Mouse (Mus musculus) hindbrain, embryonic 12.5 days (tissue): ENCODE results near the gene Atg9b. TPM values are rescaled to one million over a fixed set of nuclear protein-coding genes. Genes with fewer than 3 reads are reported as not detected.
A peak's percentile ranks its signal among the peaks of the same experiment; 100 is the strongest.

Experiments used
- ATAC-seq: fragments of 200-750 bp; cut with Nextera tagmentation; 2 replicates; pipeline ENCODE4 v1.8.0; 2017; ENCODE audit warnings: moderate TSS enrichment; ENCODE audit not compliant: low FRiP score
- H3K27ac ChIP-seq: fragments of 300-500 bp; sonication (generic); 2 replicates; pipeline ENCODE4 v1.5.1; 2016; ENCODE audit warnings: mild to moderate bottlenecking
- H3K27me3 ChIP-seq: fragments of 300-500 bp; sonication (generic); 2 replicates; pipeline ENCODE4 v1.6.1; 2016; ENCODE audit warnings: mild to moderate bottlenecking
- H3K36me3 ChIP-seq: fragments of 300-500 bp; sonication (generic); 2 replicates; pipeline ENCODE4 v1.6.1; 2016; ENCODE audit warnings: mild to moderate bottlenecking
- H3K4me1 ChIP-seq: fragments of 300-500 bp; sonication (generic); 2 replicates; pipeline ENCODE4 v1.6.1; 2016
- H3K4me2 ChIP-seq: fragments of 300-500 bp; sonication (generic); replicated peaks from 2 replicates; pipeline ENCODE4 v1.6.1; 2016; ENCODE audit warnings: mild to moderate bottlenecking
- H3K4me3 ChIP-seq: fragments of 300-500 bp; sonication (generic); 2 replicates; pipeline ENCODE4 v1.5.1; 2016; ENCODE audit warnings: mild to moderate bottlenecking
- H3K9ac ChIP-seq: fragments of 300-500 bp; sonication (generic); 2 replicates; pipeline ENCODE4 v1.6.1; 2016; ENCODE audit warnings: mild to moderate bottlenecking, moderate library complexity
- H3K9me3 ChIP-seq: fragments of 300-500 bp; sonication (generic); replicated peaks from 2 replicates; pipeline ENCODE4 v1.6.1; 2016; ENCODE audit warnings: mild to moderate bottlenecking
- WGBS: fragments of 180-500 bp; shearing (Covaris S2); methylation state at CpG from one replicate; pipeline ENCODE4 v1.1.7; 2016; 5-methylcytosine and 5-hydroxymethylcytosine counted together
- polyA plus RNA-seq: library from polyadenylated mRNA; unstranded; fragments of >200 nt; fragmentation: Nextera tagmentation; extraction: Ambion mirVana; gene quantifications from 2 replicates; pipeline ENCODE4 v1.2.1, GENCODE M21; 2016

Gene Atg9b
- polyA plus RNA-seq, 1 experiment from 2014 or later = 0.46 TPM

GRCm38 (mm10) chr5:24387264-24388241 lies 4.4 kb downstream of the Atg9b start:
- WGBS = under 1% methylated on average over 67 of the region's 73 CpGs

GRCm38 (mm10) chr5:24385887-24386550 lies 5.9 kb downstream of the Atg9b start:
- no peak overlapping the region for H3K9ac ChIP-seq
- 87% methylated on average over 10 of the region's 10 CpGs for WGBS
- no peak overlapping the region for H3K4me3 ChIP-seq
- H3K27me3 ChIP-seq = peaks cover 54% of the 10 kb centered on the region
- H3K4me1 ChIP-seq = peaks cover 28% of the 10 kb centered on the region
- no peak for ATAC-seq
- no peak overlapping the region for H3K27ac ChIP-seq
- no peaks in the 10 kb centered on the region for H3K9me3 ChIP-seq
- H3K36me3 ChIP-seq = no peaks in the 10 kb centered on the region
- H3K4me2 ChIP-seq = no peak overlapping the region

More at GRCm38 (mm10) chr5:24387264-24388241, 4.4 kb downstream of the Atg9b start:
- Histone ChIP-seq H3K36me3 (no peaks in the 10 kb centered on the region), H3K4me2 (peak overlapping the region; percentile 90), H3K27ac (no peak overlapping the region), H3K4me1 (peaks cover 28% of the 10 kb centered on the region), H3K27me3 (peaks cover 54% of the 10 kb centered on the region), H3K9me3 (no peaks in the 10 kb centered on the region), H3K9ac (peak overlapping the region; percentile 59), H3K4me3 (peak overlapping the region; percentile 45)
- ATAC-seq = peak; percentile 47

- Histone ChIP-seq H3K9me3 (no peaks in the 10 kb centered on the region), H3K4me2 (no peak overlapping the region), H3K4me3 (no peak overlapping the region), H3K27me3 (peaks cover 54% of the 10 kb centered on the region), H3K9ac (no peak overlapping the region), H3K4me1 (peaks cover 28% of the 10 kb centered on the region), H3K36me3 (no peaks in the 10 kb centered on the region), H3K27ac (no peak overlapping the region)
- ATAC-seq = no peak
- WGBS = 91% methylated on average over 5 of the region's 5 CpGs
Observed at GRCm38 (mm10) chr5:24385374-24385773, 6.6 kb downstream of the Atg9b start.

GRCm38 (mm10) chr5:24384407-24384806 lies 7.5 kb downstream of the Atg9b start:
- Histone ChIP-seq H3K4me3 (no peak overlapping the region), H3K36me3 (no peaks in the 10 kb centered on the region), H3K27ac (no peak overlapping the region), H3K4me2 (no peak overlapping the region), H3K4me1 (peaks cover 28% of the 10 kb centered on the region), H3K9me3 (no peaks in the 10 kb centered on the region), H3K9ac (no peak overlapping the region), H3K27me3 (peaks cover 47% of the 10 kb centered on the region)
- ATAC-seq = no peak
- 68% methylated on average over 6 of the region's 6 CpGs for WGBS

- under 1% methylated on average over 34 of the region's 34 CpGs for WGBS
- H3K27ac ChIP-seq = peak overlapping the region; percentile 1; the same call in 1 of the 2 replicates
Observed at GRCm38 (mm10) chr5:24383026-24383859, 8.7 kb downstream of the Atg9b start.

GRCm38 (mm10) chr5:24381988-24382387 lies 10.0 kb downstream of the Atg9b start:
- H3K9me3 ChIP-seq = no peaks in the 10 kb centered on the region
- H3K27ac ChIP-seq = no peak overlapping the region
- WGBS = 56% methylated on average over 2 of the region's 2 CpGs
- H3K4me3 ChIP-seq = no peak overlapping the region
- ATAC-seq = no peak
- no peak overlapping the region for H3K9ac ChIP-seq
- no peak overlapping the region for H3K4me2 ChIP-seq
- peaks cover 14% of the 10 kb centered on the region for H3K4me1 ChIP-seq
- H3K27me3 ChIP-seq = peaks cover 24% of the 10 kb centered on the region
- no peaks in the 10 kb centered on the region for H3K36me3 ChIP-seq

More at GRCm38 (mm10) chr5:24383026-24383859, 8.7 kb downstream of the Atg9b start:
- Histone ChIP-seq H3K9me3 (no peaks in the 10 kb centered on the region), H3K4me3 (peak overlapping the region; percentile 43), H3K27me3 (peaks cover 37% of the 10 kb centered on the region), H3K36me3 (no peaks in the 10 kb centered on the region), H3K4me1 (peaks cover 26% of the 10 kb centered on the region), H3K4me2 (peak overlapping the region; percentile 63), H3K9ac (peak overlapping the region; percentile 56)
- peak; percentile 85 for ATAC-seq

DNA sequence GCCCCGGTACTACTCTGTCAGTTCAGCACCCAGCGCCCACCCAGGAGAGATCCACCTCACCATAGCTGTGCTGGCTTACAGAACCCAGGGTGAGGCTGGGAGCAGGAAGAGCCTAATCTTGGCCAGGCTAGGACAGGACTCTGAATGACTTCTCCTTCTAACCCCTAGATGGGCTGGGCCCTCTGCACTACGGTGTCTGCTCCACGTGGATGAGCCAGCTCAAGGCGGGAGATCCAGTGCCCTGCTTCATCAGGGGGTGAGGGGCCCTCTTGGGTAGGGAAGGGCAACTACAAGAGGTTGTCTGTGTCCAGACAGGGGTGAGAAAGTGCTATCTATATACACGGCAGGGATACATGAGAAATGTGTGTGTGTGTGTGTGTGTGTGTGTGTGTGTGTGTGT lies 10.5 kb downstream of the Atg9b start:
- Histone ChIP-seq H3K4me3 (no peak overlapping the region), H3K9me3 (no peaks in the 10 kb centered on the region), H3K4me1 (peaks cover 11% of the 10 kb centered on the region), H3K27me3 (peaks cover 19% of the 10 kb centered on the region), H3K27ac (no peak overlapping the region), H3K36me3 (no peaks in the 10 kb centered on the region), H3K9ac (no peak overlapping the region), H3K4me2 (no peak overlapping the region)
- no peak for ATAC-seq
- WGBS = 74% methylated on average over 6 of the region's 6 CpGs

- no peak for ATAC-seq
- 96% methylated on average over 4 of the region's 4 CpGs for WGBS
Observed at GRCm38 (mm10) chr5:24380499-24380898, 11.4 kb downstream of the Atg9b start.

GRCm38 (mm10) chr5:24379501-24379900 lies 12.4 kb downstream of the Atg9b start:
- no peak for ATAC-seq
- H3K4me2 ChIP-seq = no peak overlapping the region
- H3K36me3 ChIP-seq = no peaks in the 10 kb centered on the region
- no peak overlapping the region for H3K27ac ChIP-seq
- WGBS = 69% methylated on average over 4 of the region's 4 CpGs
- no peak overlapping the region for H3K9ac ChIP-seq
- peaks cover 11% of the 10 kb centered on the region for H3K4me1 ChIP-seq
- no peak overlapping the region for H3K4me3 ChIP-seq
- H3K9me3 ChIP-seq = no peaks in the 10 kb centered on the region
- H3K27me3 ChIP-seq = peaks cover 1% of the 10 kb centered on the region; the same call in 1 of the 2 replicates

More at GRCm38 (mm10) chr5:24380499-24380898, 11.4 kb downstream of the Atg9b start:
- H3K4me1 ChIP-seq = peaks cover 11% of the 10 kb centered on the region
- no peaks in the 10 kb centered on the region for H3K9me3 ChIP-seq
- H3K9ac ChIP-seq = no peak overlapping the region
- no peak overlapping the region for H3K4me2 ChIP-seq
- H3K4me3 ChIP-seq = no peak overlapping the region
- H3K27me3 ChIP-seq = peaks cover 9% of the 10 kb centered on the region
- no peaks in the 10 kb centered on the region for H3K36me3 ChIP-seq
- H3K27ac ChIP-seq = no peak overlapping the region

GRCm38 (mm10) chr5:24378700-24379099 lies 13.2 kb downstream of the Atg9b start:
- peaks cover 7% of the 10 kb centered on the region; the same call in 1 of the 2 replicates for H3K4me1 ChIP-seq
- H3K4me2 ChIP-seq = no peak overlapping the region
- H3K27ac ChIP-seq = no peak overlapping the region
- no peaks in the 10 kb centered on the region for H3K9me3 ChIP-seq
- no peak for ATAC-seq
- no peak overlapping the region for H3K9ac ChIP-seq
- WGBS = 82% methylated on average over 2 of the region's 2 CpGs
- H3K27me3 ChIP-seq = no peaks in the 10 kb centered on the region
- H3K36me3 ChIP-seq = no peaks in the 10 kb centered on the region
- H3K4me3 ChIP-seq = no peak overlapping the region

- no peaks in the 10 kb centered on the region for H3K27me3 ChIP-seq
- H3K4me1 ChIP-seq = no peaks in the 10 kb centered on the region
- no peak for ATAC-seq
- H3K27ac ChIP-seq = no peak overlapping the region
- H3K9me3 ChIP-seq = no peaks in the 10 kb centered on the region
- 87% methylated on average over 7 of the region's 7 CpGs for WGBS
- H3K36me3 ChIP-seq = no peaks in the 10 kb centered on the region
- no peak overlapping the region for H3K4me2 ChIP-seq
- no peak overlapping the region for H3K4me3 ChIP-seq
- H3K9ac ChIP-seq = no peak overlapping the region
Observed at GRCm38 (mm10) chr5:24374666-24375328, 17.1 kb downstream of the Atg9b start.
